8 mouse cellular contexts compared by ENCODE assay signal in genomic region chr4:57143026-57143937, GRCm38 (mm10). TPM values are rescaled to one million over a fixed set of nuclear protein-coding genes. Genes with fewer than 3 reads are reported as not detected.
A peak's percentile ranks its signal among the peaks of the same experiment; 100 is the strongest.
DNase-seq lines count a peak whose midpoint lies in the region; ATAC-seq lines count a peak whose summit lies in the region.

Gene Epb41l4b (minus strand): TSS chr4:57143437.

- H3K9ac ChIP-seq in limb, embryonic 11.5 days (ENCODE audit: low read length) = peak within 1 kb of the TSS; percentile 72
- H3K9ac ChIP-seq in midbrain, embryonic 13.5 days (replicated peaks) = peak within 1 kb of the TSS; percentile 80

- H3K4me3 ChIP-seq in limb, embryonic 11.5 days (ENCODE audit: low read depth, low read length) = peak within 1 kb of the TSS; percentile 53
- H3K4me3 ChIP-seq in midbrain, embryonic 13.5 days (replicated peaks) = peak within 1 kb of the TSS; percentile 67

- H3K27ac ChIP-seq in limb, embryonic 11.5 days (replicated peaks; ENCODE audit: low read depth, low read length) = no peak within 1 kb of the TSS
- H3K27ac ChIP-seq in midbrain, embryonic 13.5 days = peak within 1 kb of the TSS; percentile 75

- DNase-seq in adrenal gland, postnatal 14 days = peak; percentile 89
- DNase-seq in embryo, embryonic 9.5 days (ENCODE audit: extremely low spot score) = peak; percentile 81
- peak; percentile 92 for DNase-seq in heart, adult 11 months
- DNase-seq in kidney, adult 11 months = peak; percentile 70
- peak; percentile 90 for DNase-seq in limb, embryonic 11.5 days (ENCODE audit: low spot score)
- peak; percentile 44 for DNase-seq in spleen, adult 12 weeks (ENCODE audit: low spot score)
- DNase-seq in adipocyte (ENCODE audit: low spot score) = no peak

- peak; percentile 88 for ATAC-seq in limb, embryonic 11.5 days (ENCODE audit: insufficient number of reproducible peaks, low FRiP score, low TSS enrichment, low read depth)
- peak; percentile 90 for ATAC-seq in midbrain, embryonic 13.5 days

- H3K27me3 ChIP-seq in limb, embryonic 11.5 days (ENCODE audit: control insufficient read depth, insufficient read depth, low read length) = peaks cover 12% of the 10 kb centered on the region
- H3K27me3 ChIP-seq in midbrain, embryonic 13.5 days = peaks cover 57% of the 10 kb centered on the region

- H3K4me1 ChIP-seq in limb, embryonic 11.5 days (ENCODE audit: control insufficient read depth, insufficient read depth, low read length) = peaks cover 26% of the 10 kb centered on the region
- H3K4me1 ChIP-seq in midbrain, embryonic 13.5 days (replicated peaks) = peaks cover 25% of the 10 kb centered on the region

- H3K36me3 ChIP-seq in limb, embryonic 11.5 days (ENCODE audit: control insufficient read depth, insufficient read depth, low read length) = no peaks in the 10 kb centered on the region
- H3K36me3 ChIP-seq in midbrain, embryonic 13.5 days = no peaks in the 10 kb centered on the region

- peak within 1 kb of the TSS; percentile 92 for H3K4me2 ChIP-seq in limb, embryonic 11.5 days (ENCODE audit: low read depth, severe bottlenecking)
- H3K4me2 ChIP-seq in midbrain, embryonic 13.5 days (replicated peaks) = peak within 1 kb of the TSS; percentile 76

- WGBS in limb, embryonic 11.5 days = under 1% methylated on average over 73 of the region's 142 CpGs
- under 1% methylated on average over 82 of the region's 142 CpGs for WGBS in midbrain, embryonic 13.5 days

- no peaks in the 10 kb centered on the region for H3K9me3 ChIP-seq in limb, embryonic 11.5 days (ENCODE audit: control insufficient read depth, low read length)
- no peaks in the 10 kb centered on the region for H3K9me3 ChIP-seq in midbrain, embryonic 13.5 days

RNA-seq across cellular contexts. Expression of gene Epb41l4b, which starts in this region (rescaled TPM):
- 3.5 and 5.4 TPM in 2 replicates for total RNA-seq in adrenal gland, postnatal 14 days (2021)
- 2.8 and 2.9 TPM in 2 replicates for polyA plus RNA-seq in limb, embryonic 11.5 days (2014; fragmentation: Nextera tagmentation; extraction: Ambion mirVana)
- 1.9 and 2.3 TPM in 2 replicates for polyA plus RNA-seq in midbrain, embryonic 13.5 days (2015; fragmentation: Nextera tagmentation; extraction: Ambion mirVana)
